Comparison of ENCODE assay signal across 8 mouse cellular contexts in the genomic region with DNA sequence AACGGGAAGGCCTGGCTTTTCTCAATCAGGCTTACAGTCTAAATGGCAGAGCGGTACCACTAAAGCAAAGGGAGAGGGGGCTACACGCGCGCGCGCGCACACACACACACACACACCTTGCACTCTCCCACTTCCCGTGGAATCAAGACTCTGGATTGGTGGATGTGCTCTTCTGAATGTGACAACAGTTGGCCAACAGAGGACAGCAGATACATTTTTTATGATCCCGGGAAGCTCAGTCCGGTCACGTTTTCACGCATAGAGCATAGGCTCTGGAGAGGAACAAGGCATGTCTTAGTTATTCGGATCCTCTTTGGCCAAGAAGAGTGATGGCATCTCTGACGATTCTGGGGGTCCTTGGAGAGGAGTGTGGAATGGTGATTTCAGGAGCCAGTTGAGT.
DNase-seq lines count a peak whose midpoint lies in the region; ATAC-seq lines count a peak whose summit lies in the region.

No protein-coding gene starts in this region.

- H3K4me3 ChIP-seq in forebrain, embryonic 14.5 days (ENCODE audit: low read depth, low read length): peak overlapping the region; percentile 61
- peak overlapping the region; percentile 78 for H3K4me3 ChIP-seq in intestine, embryonic 15.5 days (replicated peaks)
- H3K4me3 ChIP-seq in midbrain, embryonic 14.5 days (replicated peaks; ENCODE audit: low read depth, low read length): peak overlapping the region; percentile 70

- peak overlapping the region; percentile 98 for H3K4me2 ChIP-seq in forebrain, embryonic 14.5 days (ENCODE audit: low read length)
- H3K4me2 ChIP-seq in intestine, embryonic 15.5 days (replicated peaks): peak overlapping the region; percentile 98
- peak overlapping the region; percentile 99 for H3K4me2 ChIP-seq in midbrain, embryonic 14.5 days (ENCODE audit: low read length)

- no peak overlapping the region for H3K27ac ChIP-seq in forebrain, embryonic 14.5 days (ENCODE audit: low read depth, low read length)
- no peak overlapping the region for H3K27ac ChIP-seq in intestine, embryonic 15.5 days
- no peak overlapping the region for H3K27ac ChIP-seq in midbrain, embryonic 14.5 days (replicated peaks; ENCODE audit: low read depth, low read length)

- H3K9ac ChIP-seq in forebrain, embryonic 14.5 days (ENCODE audit: low read length): no peak overlapping the region
- H3K9ac ChIP-seq in intestine, embryonic 15.5 days: 0 out of 2 replicates have a peak overlapping the region, but pooled peaks have one; percentile 78
- H3K9ac ChIP-seq in midbrain, embryonic 14.5 days (replicated peaks; ENCODE audit: low read length): no peak overlapping the region

- peaks cover 10% of the 10 kb centered on the region; the same call in 1 of the 2 replicates for H3K4me1 ChIP-seq in forebrain, embryonic 14.5 days (ENCODE audit: control insufficient read depth, insufficient read depth, low read length)
- H3K4me1 ChIP-seq in intestine, embryonic 15.5 days (replicated peaks): peaks cover 14% of the 10 kb centered on the region
- H3K4me1 ChIP-seq in midbrain, embryonic 14.5 days (ENCODE audit: control insufficient read depth, insufficient read depth, low read length): peaks cover 19% of the 10 kb centered on the region

- peaks cover 21% of the 10 kb centered on the region for H3K27me3 ChIP-seq in forebrain, embryonic 14.5 days (replicated peaks; ENCODE audit: control insufficient read depth, insufficient read depth, low read length)
- peaks cover 3% of the 10 kb centered on the region; the same call in 1 of the 2 replicates for H3K27me3 ChIP-seq in intestine, embryonic 15.5 days (replicated peaks)
- H3K27me3 ChIP-seq in midbrain, embryonic 14.5 days (ENCODE audit: control insufficient read depth, insufficient read depth, low read length): peaks cover 17% of the 10 kb centered on the region

- WGBS in forebrain, embryonic 14.5 days: 25% methylated on average over 15 of the region's 15 CpGs
- WGBS in intestine, embryonic 15.5 days: 20% methylated on average over 15 of the region's 15 CpGs
- WGBS in midbrain, embryonic 14.5 days: 17% methylated on average over 15 of the region's 15 CpGs

- no peaks in the 10 kb centered on the region for H3K9me3 ChIP-seq in forebrain, embryonic 14.5 days (replicated peaks; ENCODE audit: control insufficient read depth, low read length)
- no peaks in the 10 kb centered on the region for H3K9me3 ChIP-seq in intestine, embryonic 15.5 days
- no peaks in the 10 kb centered on the region for H3K9me3 ChIP-seq in midbrain, embryonic 14.5 days (ENCODE audit: control insufficient read depth, low read length)

- ATAC-seq in forebrain, embryonic 14.5 days: no peak
- ATAC-seq in intestine, embryonic 15.5 days: 0 out of 2 replicates have a peak, but pooled peaks have one; percentile 23
- ATAC-seq in midbrain, embryonic 14.5 days (ENCODE audit: low FRiP score, low TSS enrichment): no peak
- ATAC-seq in inflammation-experienced regulatory T-cells, adult 6 months: no peak

- peak; percentile 33 for DNase-seq in embryo, embryonic 10.5 days (ENCODE audit: low spot score)
- no peak for DNase-seq in embryo, embryonic 10 days (ENCODE audit: low spot score)
- DNase-seq in ES-CJ7 (ENCODE audit: low read depth, low spot score): peak; percentile 28
- DNase-seq in forebrain, embryonic 14.5 days (ENCODE audit: low spot score): peak; percentile 41
- DNase-seq in midbrain, embryonic 14.5 days: peak; percentile 70
- DNase-seq in ovary, postnatal 10 days (ENCODE audit: low spot score): no peak

- H3K36me3 ChIP-seq in forebrain, embryonic 14.5 days (ENCODE audit: control insufficient read depth, insufficient read depth, low read length): no peaks in the 10 kb centered on the region
- no peaks in the 10 kb centered on the region for H3K36me3 ChIP-seq in intestine, embryonic 15.5 days
- H3K36me3 ChIP-seq in midbrain, embryonic 14.5 days (ENCODE audit: control insufficient read depth, insufficient read depth, low read length): no peaks in the 10 kb centered on the region

Comparison
In these comparisons a context has a peak if more than half of its experiments do, and no peak if none do; other contexts are left out.
1. DNase-seq: peak in embryo, embryonic 10.5 days (single experiment), ES-CJ7 (single experiment), forebrain, embryonic 14.5 days (single experiment) and midbrain, embryonic 14.5 days (single experiment); none in embryo, embryonic 10 days (single experiment) and ovary, postnatal 10 days (single experiment).
2. Peak in every context shown above with its lines, with median percentiles within 50 percentile points of each other: H3K4me2 ChIP-seq and H3K4me3 ChIP-seq.